Mouse (Mus musculus): ENCODE measurements around the gene Mthfr.

GRCm38 (mm10) chr4:148060120-148061085, 21.5 kb downstream of the Mthfr start:
- peak; percentile 47 for TF ChIP-seq CTCF (IDR thresholded peaks at IDR 0.05; ENCODE audit: extremely low read depth, insufficient read depth, low read length)
- no peak for TF ChIP-seq POLR2A (IDR thresholded peaks at IDR 0.05; ENCODE audit: extremely low read depth, insufficient read depth, low read length)

Data from cortical plate, adult 2 months (tissue).